Mouse (Mus musculus): ENCODE measurements around the gene Arglu1. TPM values are rescaled to one million over a fixed set of nuclear protein-coding genes. Genes with fewer than 3 reads are reported as not detected.
A peak's percentile ranks its signal among the peaks of the same experiment; 100 is the strongest.

The Arglu1 gene
- polyA plus RNA-seq, 1 experiment from 2014 or later = 87.2 TPM

DNA sequence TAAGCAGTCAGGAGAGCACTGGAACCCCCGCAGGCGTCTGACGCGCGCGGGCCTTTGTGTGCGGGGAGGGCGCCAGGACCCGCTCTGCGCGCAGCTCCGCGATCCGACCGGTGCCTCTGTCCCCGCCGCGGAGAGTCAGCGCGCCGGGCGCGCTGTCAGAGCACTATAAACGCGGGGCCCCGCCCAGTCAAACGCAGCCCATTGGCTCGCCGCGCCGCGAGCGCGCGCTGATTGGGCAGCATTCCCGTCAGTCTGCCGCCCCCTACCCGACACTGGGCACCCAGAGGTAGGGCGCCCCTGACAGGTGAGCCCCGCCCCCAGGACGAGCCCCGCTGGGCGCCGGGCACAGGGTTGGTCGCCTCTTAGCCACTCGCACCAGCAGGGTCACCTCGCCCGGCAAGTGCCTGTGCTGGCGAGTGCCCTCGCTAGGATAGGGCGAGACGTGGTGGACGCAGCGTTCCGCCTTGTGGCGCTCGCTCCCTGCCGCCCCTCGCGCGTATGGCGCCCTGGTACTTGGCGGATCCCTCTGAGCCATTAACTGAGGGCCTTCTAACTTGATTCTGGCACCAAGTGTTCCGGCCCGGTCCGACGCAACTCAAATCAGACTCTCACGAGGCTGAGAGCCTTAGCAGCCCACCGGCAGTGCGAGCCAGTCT, 29.1 kb downstream of the Arglu1 start, which contains the start of gene Efnb2:
Efnb2 (minus strand) TSS at position 140 of the 656 bp plus-strand sequence.
- Histone ChIP-seq H3K27me3 (replicated peaks; ENCODE audit: control insufficient read depth, insufficient read depth, low read length) (peaks cover 25% of the 10 kb centered on the region), H3K27ac (ENCODE audit: low read depth, low read length) (peak within 1 kb of the TSS; percentile 21), H3K9me3 (ENCODE audit: control insufficient read depth, low read length) (no peaks in the 10 kb centered on the region), H3K36me3 (ENCODE audit: control insufficient read depth, insufficient read depth, low read length) (0 out of 2 replicates have a peak, but pooled peaks cover 2% of the 10 kb centered on the region), H3K4me1 (replicated peaks; ENCODE audit: control insufficient read depth, insufficient read depth, low read length) (peaks cover 4% of the 10 kb centered on the region; the same call in 1 of the 2 replicates), H3K9ac (ENCODE audit: low read depth, low read length) (peak within 1 kb of the TSS; percentile 63), H3K4me3 (ENCODE audit: low read depth, low read length) (peak within 1 kb of the TSS; percentile 59), H3K4me2 (peak within 1 kb of the TSS; percentile 91)
- peak; percentile 97 for DNase-seq (ENCODE audit: low spot score)
- peak; percentile 95 for ATAC-seq (replicated peaks; ENCODE audit: low FRiP score)
- WGBS = under 1% methylated on average over 69 of the region's 70 CpGs

DNA sequence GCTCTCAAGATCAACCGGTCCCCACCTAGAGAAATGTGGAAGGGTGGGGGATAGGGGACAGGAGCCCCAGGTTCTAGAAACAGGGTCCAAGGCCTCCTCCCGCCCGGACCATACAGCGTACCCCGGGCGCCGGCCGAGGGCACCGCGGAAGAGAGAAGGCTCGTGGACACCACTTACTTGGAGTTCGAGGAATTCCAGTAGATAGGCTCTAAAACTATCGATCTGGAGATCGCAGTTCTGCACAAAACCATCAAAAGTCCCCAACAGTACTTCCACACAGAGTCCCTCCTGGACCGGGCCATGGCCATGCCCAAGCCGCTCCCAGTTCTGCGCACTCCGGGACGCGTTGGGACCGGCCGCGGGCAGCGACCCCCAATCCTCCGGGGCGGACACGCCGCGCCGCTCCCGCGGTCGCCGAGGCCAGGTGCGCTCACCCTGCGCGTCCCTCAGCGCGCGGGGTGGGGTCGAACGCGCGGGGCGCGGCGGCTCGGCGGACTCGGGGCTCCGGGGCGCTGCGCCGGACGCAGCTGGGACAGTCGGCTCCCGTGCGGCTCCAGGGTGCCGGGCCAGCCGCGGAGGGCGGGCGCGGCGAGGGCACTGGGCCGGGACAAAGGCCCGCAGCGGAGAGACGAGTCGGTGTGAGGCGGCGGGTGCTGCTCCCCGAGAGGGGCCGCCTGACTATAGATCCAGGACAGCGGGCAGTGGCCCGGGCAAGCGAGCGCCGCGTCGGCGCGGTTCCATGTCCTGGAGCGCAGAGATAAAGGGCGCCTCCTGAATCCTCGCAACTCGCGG, 29.8 kb downstream of the Arglu1 start:
- 0 out of 2 replicates have a peak overlapping the region, but pooled peaks have one; percentile 2 for H3K27ac ChIP-seq (ENCODE audit: low read depth, low read length)
- peak overlapping the region; percentile 59 for H3K4me3 ChIP-seq (ENCODE audit: low read depth, low read length)
- ATAC-seq (replicated peaks; ENCODE audit: low FRiP score) (no peak; the same call in none of the 2 replicates), DNase-seq (ENCODE audit: low spot score) (no peak)
- no peaks in the 10 kb centered on the region for H3K36me3 ChIP-seq (ENCODE audit: control insufficient read depth, insufficient read depth, low read length)
- H3K4me2 ChIP-seq = peak overlapping the region; percentile 91
- peaks cover 25% of the 10 kb centered on the region for H3K27me3 ChIP-seq (replicated peaks; ENCODE audit: control insufficient read depth, insufficient read depth, low read length)
- no peaks in the 10 kb centered on the region for H3K9me3 ChIP-seq (ENCODE audit: control insufficient read depth, low read length)
- 1% methylated on average over 73 of the region's 88 CpGs for WGBS
- H3K4me1 ChIP-seq (replicated peaks; ENCODE audit: control insufficient read depth, insufficient read depth, low read length) = peaks cover 4% of the 10 kb centered on the region; the same call in 1 of the 2 replicates
- peak overlapping the region; percentile 63 for H3K9ac ChIP-seq (ENCODE audit: low read depth, low read length)

DNA sequence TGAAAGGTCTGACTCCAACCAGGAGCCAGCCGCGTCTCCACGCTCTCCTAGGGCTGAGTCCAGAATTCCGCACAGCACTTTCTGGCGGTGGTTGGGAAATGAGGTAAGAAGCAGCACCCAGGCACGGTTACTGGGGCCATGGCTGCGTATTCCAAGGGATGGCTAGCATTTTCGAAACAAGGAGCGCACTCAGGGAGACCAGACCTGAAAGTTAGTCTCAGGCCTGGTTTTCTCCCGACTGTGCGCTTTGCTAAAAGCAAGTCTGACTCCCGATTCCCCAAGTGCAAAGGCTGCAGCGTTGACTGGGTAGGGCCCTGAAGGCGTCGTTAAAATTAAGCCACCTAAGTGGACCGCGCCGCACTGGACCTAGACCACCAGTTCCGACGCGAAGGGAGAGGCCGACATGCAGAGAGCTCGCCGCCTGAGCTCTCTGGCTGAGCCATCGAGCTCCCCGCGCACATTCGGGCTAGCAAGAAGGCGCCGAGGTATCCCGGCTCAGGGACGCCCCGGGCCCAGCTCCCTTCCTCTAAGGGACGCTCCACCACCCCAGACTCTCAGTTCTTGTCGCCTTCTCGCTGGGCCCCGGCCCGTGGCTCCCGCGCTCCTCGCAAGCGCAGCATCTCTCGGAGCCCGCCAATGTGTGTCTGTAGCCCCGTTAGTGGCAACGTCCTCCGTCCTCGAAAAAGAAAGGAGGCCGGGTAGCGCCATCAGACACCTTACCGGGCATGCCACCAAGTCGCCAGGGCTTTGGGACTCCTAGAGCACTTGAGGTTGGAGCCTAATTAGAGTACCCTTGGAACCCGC, 30.6 kb downstream of the Arglu1 start:
- peak overlapping the region; percentile 29; the same call in 1 of the 2 replicates for H3K27ac ChIP-seq (ENCODE audit: low read depth, low read length)
- DNase-seq (ENCODE audit: low spot score) (peak; percentile 57), ATAC-seq (replicated peaks; ENCODE audit: low FRiP score) (no peak)
- H3K4me1 ChIP-seq (replicated peaks; ENCODE audit: control insufficient read depth, insufficient read depth, low read length) = peaks cover 4% of the 10 kb centered on the region; the same call in 1 of the 2 replicates
- peak overlapping the region; percentile 63 for H3K9ac ChIP-seq (ENCODE audit: low read depth, low read length)
- peak overlapping the region; percentile 91 for H3K4me2 ChIP-seq
- no peaks in the 10 kb centered on the region for H3K9me3 ChIP-seq (ENCODE audit: control insufficient read depth, low read length)
- under 1% methylated on average over 53 of the region's 53 CpGs for WGBS
- H3K36me3 ChIP-seq (ENCODE audit: control insufficient read depth, insufficient read depth, low read length) = no peaks in the 10 kb centered on the region
- H3K4me3 ChIP-seq (ENCODE audit: low read depth, low read length) = peak overlapping the region; percentile 59
- peaks cover 25% of the 10 kb centered on the region for H3K27me3 ChIP-seq (replicated peaks; ENCODE audit: control insufficient read depth, insufficient read depth, low read length)

DNA sequence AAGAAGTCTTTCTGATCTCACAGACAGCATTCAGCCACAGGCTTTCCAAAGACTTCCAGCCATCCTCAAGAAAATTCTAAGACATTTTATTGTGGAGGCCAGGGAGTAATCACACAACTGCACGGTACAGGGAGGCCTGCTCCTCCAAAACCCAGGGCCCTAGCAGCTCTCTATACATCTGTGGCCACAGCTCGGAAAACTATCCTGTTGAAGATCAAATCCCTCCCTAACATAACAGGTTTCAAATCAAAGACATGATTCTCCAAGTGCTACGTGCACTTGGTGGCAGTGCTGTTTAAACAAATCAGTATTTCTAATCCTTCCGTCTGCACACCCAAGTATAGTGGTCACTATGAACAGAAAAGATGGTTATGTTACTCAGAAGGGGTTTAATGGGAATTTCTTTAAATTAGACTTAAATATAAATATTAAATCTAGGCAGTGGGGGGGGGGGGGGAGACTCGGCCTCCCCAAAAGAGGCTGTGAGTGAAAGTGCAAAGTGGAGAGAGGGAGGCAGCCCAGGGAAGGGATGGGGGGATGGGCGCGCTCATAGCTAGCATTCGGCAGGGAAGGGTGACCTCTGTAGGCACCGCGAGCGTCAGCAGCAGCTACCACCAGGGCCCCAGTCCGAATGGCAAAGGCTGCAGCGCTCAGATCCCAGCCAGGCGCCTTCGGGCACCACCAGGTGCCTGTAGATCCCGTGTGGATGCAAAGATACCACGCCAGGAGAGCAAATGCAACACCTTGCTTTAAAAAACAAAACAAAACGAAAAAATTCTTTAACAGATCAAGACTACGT, 31.7 kb downstream of the Arglu1 start:
- Histone ChIP-seq H3K9ac (ENCODE audit: low read depth, low read length) (peak overlapping the region; percentile 42), H3K4me2 (peak overlapping the region; percentile 91), H3K4me3 (ENCODE audit: low read depth, low read length) (peak overlapping the region; percentile 59), H3K27me3 (replicated peaks; ENCODE audit: control insufficient read depth, insufficient read depth, low read length) (peaks cover 25% of the 10 kb centered on the region), H3K27ac (ENCODE audit: low read depth, low read length) (no peak overlapping the region), H3K9me3 (ENCODE audit: control insufficient read depth, low read length) (no peaks in the 10 kb centered on the region), H3K36me3 (ENCODE audit: control insufficient read depth, insufficient read depth, low read length) (no peaks in the 10 kb centered on the region), H3K4me1 (replicated peaks; ENCODE audit: control insufficient read depth, insufficient read depth, low read length) (peaks cover 4% of the 10 kb centered on the region; the same call in 1 of the 2 replicates)
- DNase-seq (ENCODE audit: low spot score) (peak; percentile 68), ATAC-seq (replicated peaks; ENCODE audit: low FRiP score) (no peak)
- 11% methylated on average over 18 of the region's 19 CpGs for WGBS

DNA sequence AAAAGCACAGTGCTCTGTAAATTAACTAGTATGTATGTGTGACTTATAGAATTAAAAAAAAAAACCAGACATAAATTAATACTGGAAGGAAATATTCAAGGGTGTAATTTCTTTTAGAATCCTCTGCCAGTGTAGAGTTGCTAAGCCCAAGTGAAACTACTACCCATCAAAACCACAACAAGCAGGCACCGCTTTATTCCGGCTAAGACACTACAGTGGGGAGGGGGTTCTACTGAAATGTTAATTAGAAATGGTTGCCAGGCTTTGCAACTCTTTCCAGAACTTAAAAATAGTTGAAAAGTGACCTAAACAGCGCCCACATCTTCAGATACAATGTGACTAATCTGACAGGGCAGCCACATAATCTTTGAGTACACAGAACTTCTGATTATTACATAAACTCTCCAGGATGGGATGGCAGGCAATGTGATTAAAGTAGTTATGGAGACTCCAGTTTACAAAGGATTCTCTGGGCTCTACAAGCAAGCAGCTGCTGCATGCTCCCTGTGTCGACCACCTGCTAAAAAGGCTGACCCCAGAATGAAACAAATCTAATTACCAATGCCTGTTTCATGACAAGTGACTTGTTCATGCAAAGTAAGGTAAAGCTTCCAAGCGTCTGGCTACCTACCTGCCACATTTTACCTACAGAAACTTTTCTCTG, 32.5 kb downstream of the Arglu1 start:
- H3K4me2 ChIP-seq = peak overlapping the region; percentile 91
- DNase-seq (ENCODE audit: low spot score) (no peak), ATAC-seq (replicated peaks; ENCODE audit: low FRiP score) (no peak)
- peak overlapping the region; percentile 59 for H3K4me3 ChIP-seq (ENCODE audit: low read depth, low read length)
- peaks cover 25% of the 10 kb centered on the region for H3K27me3 ChIP-seq (replicated peaks; ENCODE audit: control insufficient read depth, insufficient read depth, low read length)
- H3K9ac ChIP-seq (ENCODE audit: low read depth, low read length) = peak overlapping the region; percentile 8; the same call in 1 of the 2 replicates
- H3K4me1 ChIP-seq (replicated peaks; ENCODE audit: control insufficient read depth, insufficient read depth, low read length) = peaks cover 4% of the 10 kb centered on the region; the same call in 1 of the 2 replicates
- no peaks in the 10 kb centered on the region for H3K36me3 ChIP-seq (ENCODE audit: control insufficient read depth, insufficient read depth, low read length)
- 55% methylated on average over 5 of the region's 5 CpGs for WGBS
- no peak overlapping the region for H3K27ac ChIP-seq (ENCODE audit: low read depth, low read length)
- no peaks in the 10 kb centered on the region for H3K9me3 ChIP-seq (ENCODE audit: control insufficient read depth, low read length)

DNA sequence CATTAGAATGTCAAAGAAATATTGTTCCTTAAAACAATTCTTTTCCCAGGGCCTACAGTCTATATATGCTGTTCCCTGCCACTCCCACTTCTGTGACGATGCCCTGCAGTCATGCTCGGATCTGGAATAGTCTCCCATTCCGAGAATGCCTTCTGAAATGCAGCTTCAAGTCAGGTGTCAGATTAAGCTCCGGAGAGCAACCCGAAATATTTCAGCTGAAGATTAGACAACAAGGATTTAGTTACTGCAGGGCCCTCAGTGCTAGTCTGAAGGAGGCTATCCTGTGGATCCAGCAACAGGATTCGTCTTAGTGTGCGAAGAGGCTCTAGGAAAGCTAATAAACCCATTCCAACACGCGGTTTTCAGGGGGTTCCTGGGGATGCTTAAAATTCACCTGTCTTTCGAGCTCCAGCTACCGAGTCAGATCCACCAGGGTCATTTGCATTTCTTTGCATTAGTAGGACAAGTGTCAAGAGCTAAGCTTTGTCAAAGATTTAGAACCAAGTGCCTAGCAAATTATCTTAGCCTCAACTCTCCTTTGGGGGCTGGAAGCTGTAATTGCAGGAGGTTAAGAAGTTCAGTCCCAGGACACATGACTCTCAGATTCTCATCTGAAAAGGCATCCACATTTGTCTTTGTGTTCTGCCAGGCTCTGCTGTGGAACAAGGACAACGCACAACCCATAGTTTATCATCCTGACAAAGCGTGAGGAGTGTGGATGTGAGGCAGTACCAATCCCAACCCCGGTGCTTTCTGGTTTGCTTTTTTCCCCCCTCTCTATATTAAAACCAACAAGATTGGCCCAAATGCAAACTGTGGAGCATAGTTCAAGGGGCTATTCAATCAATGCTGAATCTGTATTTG, 33.5 kb downstream of the Arglu1 start:
- DNase-seq (ENCODE audit: low spot score) = no peak
- Histone ChIP-seq H3K4me3 (ENCODE audit: low read depth, low read length) (peak overlapping the region; percentile 14; the same call in 1 of the 2 replicates), H3K9me3 (ENCODE audit: control insufficient read depth, low read length) (no peaks in the 10 kb centered on the region), H3K4me1 (replicated peaks; ENCODE audit: control insufficient read depth, insufficient read depth, low read length) (peaks cover 4% of the 10 kb centered on the region; the same call in 1 of the 2 replicates), H3K27ac (ENCODE audit: low read depth, low read length) (no peak overlapping the region), H3K9ac (ENCODE audit: low read depth, low read length) (no peak overlapping the region), H3K36me3 (ENCODE audit: control insufficient read depth, insufficient read depth, low read length) (no peaks in the 10 kb centered on the region), H3K4me2 (peak overlapping the region; percentile 91), H3K27me3 (replicated peaks; ENCODE audit: control insufficient read depth, insufficient read depth, low read length) (peaks cover 25% of the 10 kb centered on the region)
- WGBS = 39% methylated on average over 14 of the region's 14 CpGs
- ATAC-seq (replicated peaks; ENCODE audit: low FRiP score) = no peak

All from liver, embryonic 11.5 days (tissue).